Mouse (Mus musculus) ES-Bruce4 (cell line): ENCODE results near the gene Pip5k1b.

Source experiments
- CTCF ChIP-seq: IDR thresholded peaks from one replicate; pipeline ENCODE4 v1.8.1; 2011; ENCODE audit warnings: low read depth, low read length
- EP300 ChIP-seq: IDR thresholded peaks from 2 replicates; pipeline ENCODE4 v1.6.1; 2011; ENCODE audit warnings: low read depth, low read length; ENCODE audit not compliant: insufficient read depth
- POLR2A ChIP-seq: IDR thresholded peaks from one replicate; pipeline ENCODE4 v1.8.1; 2011; ENCODE audit warnings: low read length; ENCODE audit not compliant: insufficient read depth

DNA sequence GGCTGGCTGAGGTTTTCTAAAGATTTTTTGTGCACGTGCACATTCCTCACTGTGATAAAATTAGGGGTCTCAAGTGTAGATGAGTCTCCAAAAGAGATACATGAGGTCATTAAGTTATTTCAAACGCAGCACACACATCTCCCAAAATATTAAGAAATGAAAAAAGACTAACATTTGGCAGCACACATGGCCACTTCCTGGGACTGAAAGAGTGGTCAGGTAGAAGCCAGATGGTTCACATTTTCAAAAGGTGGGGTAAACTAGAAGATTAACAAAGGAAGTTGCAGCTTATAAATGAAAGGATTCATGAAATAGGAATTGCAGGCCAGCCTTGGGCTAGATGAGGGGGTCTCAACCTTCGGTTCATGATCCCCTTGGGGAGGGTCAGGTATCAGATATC, 19.4 kb downstream of the Pip5k1b start:
- no peak for TF ChIP-seq CTCF
- no peak for TF ChIP-seq POLR2A
- no peak for TF ChIP-seq EP300
